20 mouse cellular contexts compared by ENCODE assay signal in the genomic region with DNA sequence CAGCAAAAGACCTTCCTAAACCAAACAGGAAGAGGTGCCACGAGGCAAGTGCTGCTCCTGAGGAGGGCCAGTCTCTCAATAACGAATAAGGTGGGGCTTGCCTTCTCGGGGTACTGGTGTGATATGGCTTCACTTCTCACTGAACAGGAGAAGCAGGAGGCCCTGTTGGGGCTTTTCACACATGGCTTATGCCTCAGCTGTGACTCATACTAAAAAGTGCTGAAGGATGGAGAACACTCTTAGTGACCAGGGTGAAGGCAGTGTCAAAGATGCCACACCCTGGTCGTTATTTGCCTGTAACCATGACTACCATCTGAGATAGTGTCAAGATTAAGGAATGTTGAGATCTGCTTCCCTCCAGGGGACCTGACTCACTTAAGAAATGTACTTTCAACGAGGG.
DNase-seq lines count a peak whose midpoint lies in the region; ATAC-seq and TF ChIP-seq lines count a peak whose summit lies in the region.
"Had no signal": no experiment of that assay in that cellular context is flagged by ENCODE, and none has a peak within 500 bp of the region (broad histone marks: within the 10 kb centered on the region; RNA-seq: fewer than 3 reads in every experiment).

No protein-coding gene starts in this region.

- no peak overlapping the region for H3K4me3 ChIP-seq in CH12.LX (replicated peaks in 1 of 3; ENCODE audit: low read depth in 2 of 3, low read length in 2 of 3, poor library complexity in 1 of 3)
- H3K4me3 ChIP-seq in midbrain, embryonic 16.5 days (ENCODE audit: low read depth, low read length) = no peak overlapping the region
- H3K4me3 ChIP-seq: embryonic facial prominence, embryonic 13.5 days; forebrain, embryonic 12.5 days; lung, embryonic 15.5 days; midbrain, embryonic 15.5 days had no signal

- H3K27me3 ChIP-seq in CH12.LX (replicated peaks) = no peaks in the 10 kb centered on the region
- H3K27me3 ChIP-seq in midbrain, embryonic 16.5 days (ENCODE audit: control insufficient read depth, insufficient read depth, low read depth, low read length) = no peaks in the 10 kb centered on the region
- H3K27me3 ChIP-seq: embryonic facial prominence, embryonic 13.5 days; forebrain, embryonic 12.5 days; lung, embryonic 15.5 days; midbrain, embryonic 15.5 days had no signal

- peak; percentile 27 for DNase-seq in gastrocnemius, postnatal 25 days
- DNase-seq in gastrocnemius, adult 8-10 months (ENCODE audit: low spot score in 2 of 2) = no peak
- DNase-seq in CH12.LX (ENCODE audit: extremely low read depth) = peak; percentile 79
- peak; percentile 85 for DNase-seq in induced T-regulatory cell, adult 2 months (ENCODE audit: low read depth)
- DNase-seq in thymus, postnatal 0 days (ENCODE audit: low spot score) = no peak
- DNase-seq in thymus, adult 18-20 months = no peak
- DNase-seq: adrenal gland, postnatal 10 days; gastrocnemius, postnatal 10 days; heart, postnatal 10 days; kidney, postnatal 36 days; liver; right cerebral cortex, postnatal 4 days; thymus, adult 2 months had no signal

- H3K27ac ChIP-seq in CH12.LX (ENCODE audit: insufficient read depth, low read depth) = peak overlapping the region; percentile 48; the same call in 1 of the 2 replicates
- H3K27ac ChIP-seq in midbrain, embryonic 16.5 days (ENCODE audit: low read length) = no peak overlapping the region
- H3K27ac ChIP-seq: embryonic facial prominence, embryonic 13.5 days; forebrain, embryonic 12.5 days; lung, embryonic 15.5 days; midbrain, embryonic 15.5 days had no signal

- H3K9ac ChIP-seq in CH12.LX (ENCODE audit: insufficient read depth, low read depth) = no peak overlapping the region
- H3K9ac ChIP-seq in midbrain, embryonic 16.5 days (ENCODE audit: low read depth, low read length) = no peak overlapping the region
- H3K9ac ChIP-seq: embryonic facial prominence, embryonic 13.5 days; forebrain, embryonic 12.5 days; lung, embryonic 15.5 days; midbrain, embryonic 15.5 days had no signal

- ATAC-seq in neutrophil, adult 5-6 weeks (ENCODE audit: extremely low read depth, insufficient number of reproducible peaks, low FRiP score, poor library complexity, severe bottlenecking) = peak; percentile 22; the same call in 1 of the 2 replicates
- no peak for ATAC-seq in midbrain, embryonic 16.5 days
- ATAC-seq: inflammation-experienced regulatory T-cells, adult 6 months; midbrain, embryonic 15.5 days had no signal

- dilution Hi-C loops in CH12.LX (cut with MboI; ENCODE audit: extremely low pct_ligation_motif_present, extremely low pct_unique_long_range_greater_than_20kb, low sequenced_read_pairs) = no loop called here

- no peaks in the 10 kb centered on the region for H3K9me3 ChIP-seq in CH12.LX (replicated peaks; ENCODE audit: low read length)
- no peaks in the 10 kb centered on the region for H3K9me3 ChIP-seq in midbrain, embryonic 16.5 days (replicated peaks; ENCODE audit: control insufficient read depth, low read length, poor library complexity, severe bottlenecking)
- H3K9me3 ChIP-seq: embryonic facial prominence, embryonic 13.5 days; forebrain, embryonic 12.5 days; lung, embryonic 15.5 days; midbrain, embryonic 15.5 days had no signal

- H3K4me2 ChIP-seq in CH12.LX (ENCODE audit: insufficient read depth, low read depth, poor library complexity, severe bottlenecking) = peak overlapping the region; percentile 26
- H3K4me2 ChIP-seq in midbrain, embryonic 16.5 days (ENCODE audit: low read length) = no peak overlapping the region
- H3K4me2 ChIP-seq: embryonic facial prominence, embryonic 13.5 days; forebrain, embryonic 12.5 days; lung, embryonic 15.5 days; midbrain, embryonic 15.5 days had no signal

- no peaks in the 10 kb centered on the region for H3K36me3 ChIP-seq in CH12.LX (replicated peaks in 1 of 2; ENCODE audit: control insufficient read depth in 1 of 2, insufficient read depth in 1 of 2, low read length in 1 of 2)
- H3K36me3 ChIP-seq in midbrain, embryonic 16.5 days (ENCODE audit: control insufficient read depth, insufficient read depth, low read length) = no peaks in the 10 kb centered on the region
- H3K36me3 ChIP-seq: embryonic facial prominence, embryonic 13.5 days; forebrain, embryonic 12.5 days; lung, embryonic 15.5 days; midbrain, embryonic 15.5 days had no signal

- 71% methylated on average over 5 of the region's 5 CpGs for WGBS in midbrain, embryonic 16.5 days

- no peaks in the 10 kb centered on the region for H3K79me2 ChIP-seq in CH12.LX (replicated peaks; ENCODE audit: control insufficient read depth, extremely low read depth, insufficient read depth, poor library complexity, severe bottlenecking)

- 0 out of 2 replicates have a peak, but pooled peaks have one; percentile 28 for TF ChIP-seq EP300 in CH12.LX (IDR thresholded peaks at IDR 0.05; ENCODE audit: low read length)

- in situ Hi-C loops in CH12.LX (cut with MboI; ENCODE audit: low pct_ligation_motif_present, low pct_unique_long_range_greater_than_20kb, low sequenced_read_pairs) = no loop called here

- TF ChIP-seq RAD21 in CH12.LX (IDR thresholded peaks at IDR 0.05; ENCODE audit: low read depth, low read length) = no peak

- no peak for TF ChIP-seq CTCF in CH12.LX (conservative IDR thresholded peaks at IDR 0.05 in 1 of 2, IDR thresholded peaks at IDR 0.05 in 1 of 2; ENCODE audit: low read depth in 2 of 2, low read length in 2 of 2)

- no peak for TF ChIP-seq POLR2A in CH12.LX (IDR thresholded peaks at IDR 0.05; ENCODE audit: low read depth, low read length)

- peaks cover 61 to 86% of the 10 kb centered on the region in 2 experiments for H3K4me1 ChIP-seq in CH12.LX (ENCODE audit: control insufficient read depth in 1 of 2, insufficient read depth in 2 of 2)
- peaks cover 9% of the 10 kb centered on the region; the same call in 1 of the 2 replicates for H3K4me1 ChIP-seq in midbrain, embryonic 16.5 days (ENCODE audit: control insufficient read depth, insufficient read depth, low read length)

TF ChIP-seq in CH12.LX, 34 proteins besides CTCF, POLR2A, EP300 and RAD21:
- 0 out of 2 replicates have a peak, but pooled peaks have one; percentile 53 for TF ChIP-seq MAFK (IDR thresholded peaks at IDR 0.05; ENCODE audit: insufficient replicate concordance, low read length)
- peak; percentile 23; the same call in 1 of the 2 replicates for TF ChIP-seq MYC (IDR thresholded peaks at IDR 0.05; ENCODE audit: low read depth, low read length)
- peak; percentile 21; the same call in 1 of the 2 replicates for TF ChIP-seq TCF12 (IDR thresholded peaks at IDR 0.05; ENCODE audit: low read depth, low read length)
- no peak for TF ChIP-seq GABPA (IDR thresholded peaks at IDR 0.05; ENCODE audit: insufficient replicate concordance, low read depth, low read length)
- no peak for TF ChIP-seq ZC3H11A (IDR thresholded peaks at IDR 0.05; ENCODE audit: low read depth, low read length)
- no peak for TF ChIP-seq RCOR1 (conservative IDR thresholded peaks at IDR 0.05; ENCODE audit: low read depth, low read length)
- TF ChIP-seq HCFC1 (IDR thresholded peaks at IDR 0.05; ENCODE audit: low read depth, low read length) = no peak
- no peak for TF ChIP-seq SIN3A (IDR thresholded peaks at IDR 0.05; ENCODE audit: low read length)
- TF ChIP-seq NELFE (IDR thresholded peaks at IDR 0.05; ENCODE audit: low read depth, low read length) = no peak
- peak; percentile 74 for TF ChIP-seq ETS1 (conservative IDR thresholded peaks at IDR 0.05; ENCODE audit: low read depth, low read length)
- TF ChIP-seq UBTF (IDR thresholded peaks at IDR 0.05; ENCODE audit: low read depth, low read length) = no peak
- TF ChIP-seq BHLHE40 (IDR thresholded peaks at IDR 0.05; ENCODE audit: low read depth, low read length) = 0 out of 2 replicates have a peak, but pooled peaks have one; percentile 21
- TF ChIP-seq USF2 (conservative IDR thresholded peaks at IDR 0.05; ENCODE audit: low read depth, low read length) = no peak; the same call in 1 of the 2 replicates
- no peak for TF ChIP-seq MAZ (IDR thresholded peaks at IDR 0.05; ENCODE audit: low read depth, low read length)
- peak; percentile 70; the same call in 1 of the 2 replicates for TF ChIP-seq MAX (IDR thresholded peaks at IDR 0.05; ENCODE audit: low read length)
- peak; percentile 62; the same call in 1 of the 2 replicates for TF ChIP-seq MXI1 (IDR thresholded peaks at IDR 0.05; ENCODE audit: low read depth, low read length)
- TF ChIP-seq SMC3 (IDR thresholded peaks at IDR 0.05; ENCODE audit: low read depth, low read length) = no peak; the same call in 1 of the 2 replicates
- TF ChIP-seq TBP (conservative IDR thresholded peaks at IDR 0.05; ENCODE audit: low read depth, low read length) = 0 out of 2 replicates have a peak, but pooled peaks have one; percentile 35
- TF ChIP-seq PAX5 (IDR thresholded peaks at IDR 0.05; ENCODE audit: low read length) = no peak
- TF ChIP-seq JUN (IDR thresholded peaks at IDR 0.05; ENCODE audit: insufficient read depth, low read depth, low read length) = no peak
- no peak for TF ChIP-seq ZNF384 (IDR thresholded peaks at IDR 0.05; ENCODE audit: low read depth, low read length)
- peak; percentile 68 for TF ChIP-seq IRF4 (IDR thresholded peaks at IDR 0.05; ENCODE audit: low read depth, low read length)

Comparison
In these comparisons a context has a peak if more than half of its experiments do, and no peak if none do; other contexts are left out.
1. DNase-seq: peak in gastrocnemius, postnatal 25 days (single experiment), CH12.LX (single experiment) and induced T-regulatory cell, adult 2 months (single experiment); none in gastrocnemius, adult 8-10 months (0 of 2), thymus, postnatal 0 days (single experiment) and thymus, adult 18-20 months (0 of 2).